In the genomic region with DNA sequence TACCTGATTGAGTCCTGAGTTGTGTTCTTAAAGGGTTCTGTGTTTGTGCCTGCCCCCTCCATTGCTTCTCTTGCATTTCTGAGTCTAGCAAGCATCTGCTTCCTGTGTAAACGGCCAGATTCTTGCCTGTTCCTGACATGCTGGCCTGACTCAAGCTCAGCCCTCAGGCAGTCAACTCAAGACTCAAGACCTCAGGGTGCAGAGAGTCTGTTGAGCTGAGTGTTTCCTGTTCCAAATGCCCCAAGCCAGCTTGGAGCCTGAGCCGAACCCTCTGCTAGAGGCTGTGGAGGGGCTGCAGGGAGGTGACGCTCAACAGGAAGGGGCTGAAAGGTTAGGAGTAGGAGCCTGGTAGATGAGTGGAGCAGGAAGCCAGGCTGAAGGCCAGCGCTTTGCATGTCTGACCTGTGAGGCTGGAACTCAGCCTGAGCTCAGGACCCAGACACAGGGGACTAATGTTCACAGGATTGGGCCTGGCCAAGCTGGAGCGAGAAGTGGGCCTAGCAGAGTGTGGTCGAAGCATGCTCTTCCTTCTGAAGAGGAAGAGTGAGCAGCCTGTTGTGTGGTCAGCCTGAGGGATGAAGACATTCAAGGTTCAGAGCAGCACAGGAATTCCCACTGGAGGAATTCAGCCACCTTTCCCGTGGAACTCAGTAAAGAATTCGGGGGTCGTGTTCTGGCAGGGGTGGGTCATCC, we compare ENCODE assay signal across 13 mouse cellular contexts. TPM values are rescaled to one million over a fixed set of nuclear protein-coding genes. Genes with fewer than 3 reads are reported as not detected.
DNase-seq lines count a peak whose midpoint lies in the region; ATAC-seq and TF ChIP-seq lines count a peak whose summit lies in the region.
"Had no signal": no experiment of that assay in that cellular context is flagged by ENCODE, and none has a peak within 500 bp of the region (broad histone marks: within the 10 kb centered on the region; RNA-seq: fewer than 3 reads in every experiment).

No protein-coding gene starts in this region.

- H3K9ac ChIP-seq in heart, embryonic 13.5 days, result 0 out of 2 replicates have a peak overlapping the region, but pooled peaks have one; percentile 24
- no peak overlapping the region for H3K9ac ChIP-seq in heart, embryonic 11.5 days (ENCODE audit: low read depth, low read length)
- H3K9ac ChIP-seq in liver, postnatal 0 days (replicated peaks), result no peak overlapping the region
- H3K9ac ChIP-seq in hindbrain, embryonic 13.5 days, result no peak overlapping the region

- DNase-seq in lung, postnatal 10 days, result peak; percentile 38
- DNase-seq in lung, adult 18-20 months, result no peak
- DNase-seq in liver, postnatal 0 days, result no peak
- no peak for DNase-seq in left cerebral cortex, postnatal 36 days (ENCODE audit: low spot score in 2 of 2)
- DNase-seq in left cerebral cortex, adult 2 months (ENCODE audit: extremely low spot score in 1 of 2, low spot score in 2 of 2), result no peak
- DNase-seq: adrenal gland, postnatal 36 days; cerebellum, postnatal 25 days; left cerebral cortex, postnatal 4 days had no signal

- no peak overlapping the region for H3K27ac ChIP-seq in heart, embryonic 13.5 days (replicated peaks)
- no peak overlapping the region for H3K27ac ChIP-seq in heart, embryonic 11.5 days (ENCODE audit: low read depth, low read length)
- H3K27ac ChIP-seq in liver, postnatal 0 days (ENCODE audit: low read depth), result peak overlapping the region; percentile 35; the same call in 1 of the 2 replicates
- no peak overlapping the region for H3K27ac ChIP-seq in hindbrain, embryonic 13.5 days
- H3K27ac ChIP-seq in left cerebral cortex, adult 2 months, result no peak overlapping the region

- no peak for TF ChIP-seq EP300 in liver, postnatal 0 days (IDR thresholded peaks at IDR 0.05; ENCODE audit: low read depth)

- no peaks in the 10 kb centered on the region for H3K27me3 ChIP-seq in heart, embryonic 13.5 days (replicated peaks)
- no peaks in the 10 kb centered on the region for H3K27me3 ChIP-seq in heart, embryonic 11.5 days (ENCODE audit: control insufficient read depth, insufficient read depth, low read length)
- H3K27me3 ChIP-seq in liver, postnatal 0 days (ENCODE audit: insufficient read depth, low read length), result no peaks in the 10 kb centered on the region
- H3K27me3 ChIP-seq in hindbrain, embryonic 13.5 days, result no peaks in the 10 kb centered on the region
- H3K27me3 ChIP-seq: Patski had no signal

- no peak overlapping the region for H3K4me3 ChIP-seq in heart, embryonic 13.5 days
- H3K4me3 ChIP-seq in heart, embryonic 11.5 days (ENCODE audit: low read depth, low read length), result no peak overlapping the region
- H3K4me3 ChIP-seq in liver, postnatal 0 days (ENCODE audit: low read depth, low read length), result no peak overlapping the region
- no peak overlapping the region for H3K4me3 ChIP-seq in hindbrain, embryonic 13.5 days
- no peak overlapping the region for H3K4me3 ChIP-seq in left cerebral cortex, adult 2 months
- H3K4me3 ChIP-seq: erythroblast, embryonic 14.5 days had no signal

- no peak overlapping the region for H3K4me2 ChIP-seq in heart, embryonic 13.5 days
- H3K4me2 ChIP-seq in heart, embryonic 11.5 days, result no peak overlapping the region
- H3K4me2 ChIP-seq in liver, postnatal 0 days (ENCODE audit: low read depth, low read length), result peak overlapping the region; percentile 34; the same call in 1 of the 2 replicates
- H3K4me2 ChIP-seq in hindbrain, embryonic 13.5 days, result no peak overlapping the region

- TF ChIP-seq CTCF in liver, postnatal 0 days (IDR thresholded peaks at IDR 0.05; ENCODE audit: low read depth), result no peak
- no peak for TF ChIP-seq CTCF in left cerebral cortex, adult 2 months (IDR thresholded peaks at IDR 0.05)

- no peaks in the 10 kb centered on the region for H3K9me3 ChIP-seq in heart, embryonic 13.5 days
- no peaks in the 10 kb centered on the region for H3K9me3 ChIP-seq in heart, embryonic 11.5 days (replicated peaks; ENCODE audit: control insufficient read depth, low read length)
- no peaks in the 10 kb centered on the region for H3K9me3 ChIP-seq in liver, postnatal 0 days (ENCODE audit: low read length)
- H3K9me3 ChIP-seq in hindbrain, embryonic 13.5 days, result no peaks in the 10 kb centered on the region

- intact Hi-C loops in left cerebral cortex, postnatal 36 days (cut with DNase I), result no loop called here
- intact Hi-C loops in left cerebral cortex, adult 2 months (cut with DNase I), result no loop called here

- H3K4me1 ChIP-seq in heart, embryonic 13.5 days, result peaks cover 16% of the 10 kb centered on the region
- H3K4me1 ChIP-seq in heart, embryonic 11.5 days (ENCODE audit: control insufficient read depth, insufficient read depth, low read length), result peaks cover 7% of the 10 kb centered on the region
- H3K4me1 ChIP-seq in liver, postnatal 0 days (ENCODE audit: insufficient read depth), result peaks cover 4% of the 10 kb centered on the region
- H3K4me1 ChIP-seq in hindbrain, embryonic 13.5 days (replicated peaks), result 0 out of 2 replicates have a peak, but pooled peaks cover 3% of the 10 kb centered on the region

- no peak for ATAC-seq in heart, embryonic 13.5 days (ENCODE audit: extremely low read depth, insufficient number of reproducible peaks, low FRiP score, low TSS enrichment)
- ATAC-seq in heart, embryonic 11.5 days (replicated peaks; ENCODE audit: insufficient number of reproducible peaks, low FRiP score, low TSS enrichment), result no peak
- 0 out of 2 replicates have a peak, but pooled peaks have one; percentile 12 for ATAC-seq in liver, postnatal 0 days
- no peak for ATAC-seq in hindbrain, embryonic 13.5 days (ENCODE audit: low FRiP score)
- ATAC-seq: Patski had no signal

- H3K36me3 ChIP-seq in heart, embryonic 13.5 days, result no peaks in the 10 kb centered on the region
- H3K36me3 ChIP-seq in heart, embryonic 11.5 days (ENCODE audit: control insufficient read depth, insufficient read depth, low read length), result no peaks in the 10 kb centered on the region
- H3K36me3 ChIP-seq in liver, postnatal 0 days (replicated peaks; ENCODE audit: insufficient read depth, low read length), result no peaks in the 10 kb centered on the region
- peaks cover under 1% of the 10 kb centered on the region; the same call in 1 of the 2 replicates for H3K36me3 ChIP-seq in hindbrain, embryonic 13.5 days

- 54% methylated on average over 9 of the region's 9 CpGs for WGBS in heart, embryonic 13.5 days
- WGBS in heart, embryonic 11.5 days (ENCODE audit: insufficient replicate concordance), result 56% methylated on average over 9 of the region's 9 CpGs
- 37% methylated on average over 9 of the region's 9 CpGs for whole genome bisulfite sequencing in liver, postnatal 0 days (ENCODE audit: insufficient replicate concordance)
- 79% methylated on average over 9 of the region's 9 CpGs for WGBS in hindbrain, embryonic 13.5 days

RNA-seq across cellular contexts. Expression of a gene that starts 19.7 kb away (rescaled TPM):
- 20.7 and 21.0 TPM in 2 replicates for polyA plus RNA-seq in heart, embryonic 13.5 days (2015; fragmentation: Nextera tagmentation; extraction: Ambion mirVana)
- 29.3 and 29.8 TPM in 2 replicates for polyA plus RNA-seq in heart, embryonic 11.5 days (2014; fragmentation: Nextera tagmentation; extraction: Ambion mirVana)
- 12.6 and 14.5 TPM in 2 replicates for polyA plus RNA-seq in liver, postnatal 0 days (2015; fragmentation: Nextera tagmentation; extraction: Ambion mirVana)
- 40.7 and 44.7 TPM in 2 replicates for polyA plus RNA-seq in hindbrain, embryonic 13.5 days (2015; fragmentation: Nextera tagmentation; extraction: Ambion mirVana)
- total RNA-seq in left cerebral cortex, postnatal 36 days (2021), result 10 to 100 TPM; 55.0 to 55.4 TPM
- 10 to 100 TPM; 51.5 to 66.0 TPM for total RNA-seq in left cerebral cortex, adult 2 months (2021)

RNA-seq across cellular contexts. Expression of a gene that starts 24.5 kb away (rescaled TPM):
- polyA plus RNA-seq in heart, embryonic 13.5 days (2015; fragmentation: Nextera tagmentation; extraction: Ambion mirVana), result 24.8 and 27.1 TPM in 2 replicates
- polyA plus RNA-seq in heart, embryonic 11.5 days (2014; fragmentation: Nextera tagmentation; extraction: Ambion mirVana), result 22.9 and 25.7 TPM in 2 replicates
- 7.2 and 8.4 TPM in 2 replicates for polyA plus RNA-seq in liver, postnatal 0 days (2015; fragmentation: Nextera tagmentation; extraction: Ambion mirVana)
- 22.6 and 23.8 TPM in 2 replicates for polyA plus RNA-seq in hindbrain, embryonic 13.5 days (2015; fragmentation: Nextera tagmentation; extraction: Ambion mirVana)
- total RNA-seq in left cerebral cortex, postnatal 36 days (2021), result 10 to 100 TPM; 19.5 to 25.1 TPM
- 10 to 100 TPM; 20.5 to 22.4 TPM for total RNA-seq in left cerebral cortex, adult 2 months (2021)
